Mouse (Mus musculus) splenic B cell, adult 2 months (primary cell): ENCODE measurements around the gene Kif1a.

Experiments used
- DNase-seq: peaks from one replicate; pipeline ENCODE4 v3.0.0-alpha.2; 2011; ENCODE audit warnings: low read depth, low spot score
- H3K27me3 ChIP-seq: 2 replicates; pipeline ENCODE4 v1.6.1; 2012; ENCODE audit warnings: mild to moderate bottlenecking, low read length, moderate library complexity, mixed read lengths; ENCODE audit not compliant: control insufficient read depth, poor library complexity, insufficient read depth, severe bottlenecking
- H3K36me3 ChIP-seq: 2 replicates; pipeline ENCODE4 v1.6.1; 2012; ENCODE audit warnings: mild to moderate bottlenecking, low read length, moderate library complexity, mixed read lengths; ENCODE audit not compliant: control insufficient read depth, poor library complexity, insufficient read depth, severe bottlenecking

Kif1a gene

DNA sequence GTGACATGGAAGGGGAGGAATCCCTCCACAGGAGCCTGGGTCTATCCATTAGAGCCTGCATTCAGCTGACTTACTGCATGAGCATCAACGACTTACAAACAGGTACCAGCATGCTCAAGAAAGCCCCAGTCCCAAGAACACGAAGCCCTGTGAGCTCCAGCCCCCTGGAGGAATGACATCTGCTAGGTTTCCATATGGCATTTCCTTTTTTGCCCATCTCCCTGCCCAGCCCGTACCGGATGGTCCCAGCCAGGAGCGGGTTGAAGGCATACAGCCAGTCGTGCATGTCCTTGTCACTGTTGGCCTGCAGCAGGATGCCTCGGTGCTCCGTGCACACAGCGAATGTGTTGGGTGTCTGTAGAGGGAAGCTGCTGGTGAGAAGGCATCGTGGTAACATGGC is 83.0 kb downstream of the Kif1a start:
- DNase-seq = no peak
- no peaks in the 10 kb centered on the region for H3K27me3 ChIP-seq
- no peaks in the 10 kb centered on the region for H3K36me3 ChIP-seq

DNA sequence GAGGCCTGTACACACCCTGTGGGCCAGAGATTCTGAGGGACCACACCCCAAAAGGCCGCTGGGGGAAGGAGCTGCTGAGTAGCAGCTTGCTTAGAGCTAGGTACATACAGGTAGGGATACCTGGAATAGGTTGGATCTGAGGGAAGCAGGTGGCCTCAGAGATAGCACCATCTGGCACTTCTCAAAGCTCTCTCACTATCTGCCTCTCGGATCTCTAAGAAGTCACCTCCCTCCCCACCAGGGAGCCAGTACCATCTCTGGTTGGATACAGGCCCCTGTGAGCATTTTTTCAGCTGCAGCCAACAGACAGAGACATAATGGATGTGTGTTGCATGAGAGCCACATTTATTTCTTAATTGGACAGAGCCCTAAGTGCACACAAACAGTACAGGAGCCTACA is 86.6 kb downstream of the Kif1a start:
- no peak for DNase-seq
- H3K36me3 ChIP-seq = no peaks in the 10 kb centered on the region
- no peaks in the 10 kb centered on the region for H3K27me3 ChIP-seq

DNA sequence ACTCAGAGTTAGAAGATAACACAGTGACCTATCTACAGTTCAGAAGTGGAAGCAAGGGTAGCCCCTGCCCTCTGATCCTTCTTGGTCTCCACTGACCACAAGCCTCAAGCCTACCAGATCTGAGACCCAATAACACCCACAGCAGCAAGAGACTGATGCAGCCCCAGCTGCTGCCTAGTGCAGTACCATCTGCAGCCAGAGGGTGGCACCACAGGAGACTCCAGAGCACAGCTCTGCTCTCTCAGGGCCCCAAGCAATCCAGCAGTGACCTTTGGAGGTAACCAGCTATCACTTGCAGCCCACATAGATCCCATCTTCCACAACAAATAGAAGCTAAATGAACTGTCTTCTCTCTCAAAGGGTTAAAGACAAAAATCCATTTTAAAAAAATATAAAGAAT is 87.3 kb downstream of the Kif1a start:
- Histone ChIP-seq H3K27me3 (no peaks in the 10 kb centered on the region), H3K36me3 (no peaks in the 10 kb centered on the region)
- peak; percentile 58 for DNase-seq

DNA sequence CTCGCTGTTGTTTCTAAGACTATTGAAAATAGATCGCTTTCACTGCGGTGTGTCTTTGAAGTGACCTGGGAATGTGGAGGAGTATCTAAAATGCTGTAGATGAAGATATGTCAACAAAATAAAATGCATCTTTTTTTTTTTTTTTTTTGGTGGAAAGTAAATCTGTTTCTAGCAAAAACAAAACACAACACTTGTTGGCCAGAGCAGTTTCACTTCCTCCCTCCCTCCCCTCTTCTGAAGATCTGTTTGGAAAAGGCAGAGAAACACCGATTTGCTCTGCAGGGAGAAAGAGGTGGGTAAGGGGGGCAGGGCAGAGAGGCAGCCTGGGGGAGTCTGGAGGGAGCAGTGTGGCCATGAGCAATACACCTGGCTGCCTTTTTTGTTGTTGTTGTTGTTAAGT is 88.4 kb downstream of the Kif1a start:
- no peaks in the 10 kb centered on the region for H3K36me3 ChIP-seq
- DNase-seq = no peak
- H3K27me3 ChIP-seq = no peaks in the 10 kb centered on the region

DNA sequence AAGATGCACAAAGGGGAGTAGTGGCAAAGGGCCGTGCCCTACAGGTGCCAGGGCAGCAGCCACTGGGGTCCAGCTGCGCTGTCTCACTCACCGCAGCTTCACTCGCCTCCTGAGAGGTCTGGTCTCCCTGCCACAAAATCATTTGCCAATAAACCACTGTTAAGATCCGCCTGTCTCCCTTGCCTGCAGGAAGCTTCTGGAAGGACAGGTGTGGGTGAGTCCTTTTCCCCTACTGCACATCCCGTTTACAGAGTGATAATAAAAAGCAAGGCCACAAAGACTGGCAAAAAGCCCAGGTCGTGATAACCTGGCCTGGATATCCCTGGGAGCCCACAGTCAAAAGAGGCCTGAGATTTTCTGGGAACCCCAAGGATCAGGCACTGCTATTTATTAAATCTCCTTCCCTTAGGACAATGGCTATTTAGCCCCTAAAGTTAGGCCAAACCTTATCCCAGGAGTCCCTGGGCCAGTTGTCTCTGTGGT is 89.6 kb downstream of the Kif1a start:
- H3K36me3 ChIP-seq = no peaks in the 10 kb centered on the region
- no peak for DNase-seq
- H3K27me3 ChIP-seq = no peaks in the 10 kb centered on the region

DNA sequence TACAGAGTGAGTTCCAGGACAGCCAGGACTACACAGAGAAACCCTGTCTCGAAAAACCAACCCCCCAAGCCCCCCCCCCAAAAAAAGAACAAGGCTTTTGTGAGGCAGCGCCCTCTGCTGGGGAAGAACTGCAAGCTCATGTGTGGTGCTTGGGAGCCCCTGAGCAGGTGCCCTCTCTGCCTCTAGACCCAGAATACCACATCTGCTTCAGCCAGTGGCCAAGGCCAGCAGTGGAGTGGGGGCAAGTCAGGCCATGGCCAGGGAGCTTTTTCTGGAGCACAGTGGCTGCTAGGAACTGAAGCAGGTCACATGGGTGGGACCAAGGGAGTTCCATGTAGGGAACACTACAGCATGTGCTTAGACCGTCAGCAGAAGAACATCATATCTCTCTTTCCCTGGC is 91.0 kb downstream of the Kif1a start:
- peak; percentile 32 for DNase-seq
- no peaks in the 10 kb centered on the region for H3K27me3 ChIP-seq

DNA sequence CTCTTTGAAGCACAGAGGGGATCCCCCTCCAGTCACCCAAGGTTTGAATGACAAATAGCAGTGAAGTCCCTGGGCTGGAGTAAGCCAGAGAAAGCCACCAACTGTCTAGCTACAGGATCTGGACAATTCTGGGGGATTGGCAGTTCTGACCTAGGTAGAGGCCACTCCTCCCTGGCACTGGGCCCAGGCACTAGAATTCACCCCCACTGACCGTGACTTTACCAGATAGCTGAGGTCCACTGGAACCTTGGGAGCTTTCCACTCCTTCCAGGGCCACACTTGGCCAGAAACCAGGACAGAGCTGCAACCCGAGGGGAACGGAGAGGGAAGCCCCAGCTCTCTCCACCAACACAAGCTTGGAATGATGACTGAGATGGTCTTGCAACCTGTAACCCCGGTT is 92.6 kb downstream of the Kif1a start:
- no peak for DNase-seq
- Histone ChIP-seq H3K36me3 (no peaks in the 10 kb centered on the region), H3K27me3 (no peaks in the 10 kb centered on the region)

More for the DNA sequence above, 91.0 kb downstream of the Kif1a start:
- no peaks in the 10 kb centered on the region for H3K36me3 ChIP-seq

DNA sequence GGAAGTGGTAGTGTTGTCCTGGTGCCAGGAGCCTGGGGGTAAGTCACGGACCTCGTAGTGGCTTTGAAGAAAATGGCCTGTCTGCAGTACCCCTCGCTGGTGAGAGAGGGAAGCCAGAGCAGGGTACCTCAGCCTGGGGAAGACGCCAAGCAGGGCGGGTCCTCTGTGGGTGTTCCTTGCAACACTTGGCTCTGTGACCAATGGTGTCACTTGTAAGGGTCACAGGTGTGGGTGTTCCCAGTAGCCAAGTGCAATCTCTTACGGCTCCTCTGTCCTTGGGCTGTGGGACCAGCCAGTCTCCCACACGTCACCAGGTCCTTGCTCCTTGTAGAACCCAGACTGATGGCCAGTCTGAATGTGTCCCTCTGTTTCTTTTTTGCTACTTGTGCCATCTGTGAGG is 95.7 kb downstream of the Kif1a start, which contains the start of gene Aqp12:
Gene Aqp12 (plus strand): TSS at position 274 of the 400 bp plus-strand sequence.
- no peak for DNase-seq
- Histone ChIP-seq H3K36me3 (no peaks in the 10 kb centered on the region), H3K27me3 (no peaks in the 10 kb centered on the region)

DNA sequence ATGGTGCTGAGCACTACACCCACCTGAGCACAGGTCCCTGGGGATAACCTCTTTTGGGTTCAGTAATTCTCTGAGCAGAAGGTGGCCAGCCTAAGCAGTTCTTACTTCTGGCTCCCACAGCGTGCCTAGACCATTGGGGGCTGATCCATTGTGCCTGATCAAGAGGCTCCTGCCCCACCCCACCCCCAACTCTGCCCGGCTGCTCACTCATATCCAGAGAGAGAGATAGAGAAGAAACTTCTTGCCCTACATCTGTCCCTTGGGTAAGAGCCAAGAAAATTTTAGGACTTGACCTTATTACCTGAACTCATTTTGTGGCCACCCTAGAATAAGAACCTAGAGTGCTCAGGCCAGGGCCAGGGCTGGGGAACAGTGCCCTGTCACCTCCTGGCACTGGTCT is 108.9 kb downstream of the Kif1a start:
- Histone ChIP-seq H3K27me3 (no peaks in the 10 kb centered on the region), H3K36me3 (no peaks in the 10 kb centered on the region)
- DNase-seq = peak; percentile 14

DNA sequence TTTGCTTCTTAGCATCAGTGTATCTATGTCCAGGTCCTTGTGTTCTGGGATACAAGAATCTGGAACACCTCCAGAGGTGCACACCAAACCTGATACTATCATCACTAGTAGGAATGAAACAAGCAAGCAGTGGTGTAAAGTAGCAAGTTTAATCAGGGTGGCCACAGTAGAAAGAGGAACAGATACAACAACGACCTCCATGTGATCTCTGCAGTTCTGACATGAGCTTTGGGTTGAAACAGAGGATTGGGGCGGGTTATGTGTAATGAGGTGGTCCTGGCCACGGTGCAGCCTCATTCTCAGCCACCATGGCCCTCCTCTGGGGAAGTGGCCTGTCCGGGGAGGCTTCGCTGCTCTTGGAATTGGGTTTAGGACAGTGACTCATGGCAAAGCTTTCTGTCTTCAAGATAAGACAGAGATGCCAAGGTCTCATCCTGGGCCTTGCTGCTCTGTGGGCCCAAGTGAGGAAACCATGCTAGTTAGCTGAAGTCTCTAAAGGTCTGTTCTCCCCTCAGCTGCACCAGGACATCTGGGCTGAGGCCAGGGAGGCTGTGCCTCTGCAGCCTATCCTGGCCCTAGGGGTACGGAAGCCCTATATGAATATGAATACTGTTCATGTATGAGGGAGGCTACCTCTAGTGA is 109.4 kb downstream of the Kif1a start:
- no peaks in the 10 kb centered on the region for H3K27me3 ChIP-seq
- no peak for DNase-seq
- no peaks in the 10 kb centered on the region for H3K36me3 ChIP-seq

DNA sequence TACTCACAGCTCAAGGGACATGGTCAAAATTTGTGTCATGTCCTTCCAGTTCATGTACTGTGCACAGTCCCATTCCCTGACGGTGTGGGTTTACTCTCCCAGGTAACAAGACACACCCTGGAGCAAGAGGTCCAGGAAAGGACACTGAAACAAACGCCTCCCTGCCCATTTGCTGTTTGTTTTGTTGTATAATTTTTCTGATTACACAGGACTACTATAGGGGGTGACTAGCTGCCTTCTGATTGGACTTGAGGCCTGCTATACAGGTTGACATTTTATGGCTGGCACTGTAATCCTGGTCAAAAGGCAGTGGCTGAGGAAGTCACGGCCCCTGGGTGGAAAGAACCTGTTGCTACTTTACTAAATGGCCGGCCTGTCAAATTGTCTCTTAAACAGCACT is 111.9 kb downstream of the Kif1a start:
- Histone ChIP-seq H3K36me3 (no peaks in the 10 kb centered on the region), H3K27me3 (no peaks in the 10 kb centered on the region)
- no peak for DNase-seq

DNA sequence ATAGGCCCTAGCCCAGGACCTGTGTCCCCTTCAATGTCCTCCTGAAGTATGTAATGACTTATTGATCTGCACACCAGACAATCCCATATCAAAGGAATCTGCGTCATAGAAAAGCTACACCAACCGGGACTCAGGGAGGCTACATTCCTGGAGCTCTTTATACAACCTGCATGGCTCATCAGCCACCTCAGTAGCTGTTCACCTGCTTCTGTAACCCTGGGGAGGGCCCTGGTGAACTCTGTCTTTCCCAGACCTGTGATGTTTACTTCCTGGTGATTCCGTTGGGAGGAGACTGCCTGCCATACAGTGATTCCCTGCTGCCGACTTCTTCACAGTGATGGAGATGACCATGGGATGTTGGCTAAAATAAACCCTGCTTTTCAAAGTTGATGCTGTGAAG is 112.9 kb downstream of the Kif1a start:
- no peak for DNase-seq
- H3K36me3 ChIP-seq = no peaks in the 10 kb centered on the region
- H3K27me3 ChIP-seq = no peaks in the 10 kb centered on the region

DNA sequence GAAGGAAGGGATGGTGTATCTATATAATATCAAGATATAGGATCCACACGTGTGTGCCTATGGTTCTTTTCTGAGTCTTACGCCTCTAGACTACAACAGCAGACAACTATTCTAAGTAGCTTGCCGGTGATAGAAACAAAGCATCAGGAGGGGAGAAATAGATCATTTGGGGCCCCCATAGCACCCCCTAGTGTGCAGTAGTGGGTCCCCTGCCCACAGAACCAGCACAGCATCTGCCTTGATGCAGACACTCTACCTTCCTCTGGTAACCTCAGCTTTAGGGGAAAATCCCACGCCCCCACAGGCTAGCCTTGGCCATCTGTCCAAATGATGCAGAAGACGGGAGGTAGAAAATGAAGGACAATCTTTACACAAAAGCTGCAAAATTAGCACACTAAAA is 116.8 kb downstream of the Kif1a start:
- no peak for DNase-seq
- no peaks in the 10 kb centered on the region for H3K27me3 ChIP-seq

DNA sequence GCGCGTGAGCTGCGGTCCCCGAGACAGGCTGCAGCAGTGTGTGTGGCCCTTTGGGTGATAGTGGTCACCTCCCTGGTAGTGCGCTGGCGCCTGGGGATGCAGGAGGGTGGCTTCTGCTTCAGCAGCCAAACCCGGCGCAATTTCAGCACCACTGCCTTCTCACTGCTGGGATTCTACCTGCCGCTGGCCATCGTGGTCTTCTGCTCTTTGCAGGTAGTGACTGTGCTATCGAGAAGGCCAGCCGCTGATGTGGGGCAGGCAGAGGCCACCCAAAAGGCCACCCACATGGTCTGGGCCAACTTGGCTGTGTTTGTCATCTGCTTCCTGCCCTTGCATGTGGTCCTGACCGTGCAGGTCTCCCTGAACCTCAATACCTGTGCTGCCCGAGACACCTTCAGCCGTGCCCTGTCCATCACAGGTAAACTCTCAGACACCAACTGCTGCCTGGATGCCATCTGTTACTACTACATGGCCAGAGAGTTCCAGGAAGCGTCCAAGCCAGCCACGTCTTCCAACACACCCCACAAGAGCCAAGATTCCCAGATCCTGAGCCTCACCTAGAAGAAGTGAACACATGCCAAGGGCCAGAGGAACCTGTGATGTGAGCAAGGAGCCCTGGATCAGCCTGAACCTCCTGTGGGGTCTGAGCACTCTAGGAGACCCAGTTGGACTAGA is 118.7 kb downstream of the Kif1a start:
- H3K27me3 ChIP-seq = no peaks in the 10 kb centered on the region
- DNase-seq = no peak
- no peaks in the 10 kb centered on the region for H3K36me3 ChIP-seq

More for the DNA sequence above, 116.8 kb downstream of the Kif1a start:
- H3K36me3 ChIP-seq = no peaks in the 10 kb centered on the region

DNA sequence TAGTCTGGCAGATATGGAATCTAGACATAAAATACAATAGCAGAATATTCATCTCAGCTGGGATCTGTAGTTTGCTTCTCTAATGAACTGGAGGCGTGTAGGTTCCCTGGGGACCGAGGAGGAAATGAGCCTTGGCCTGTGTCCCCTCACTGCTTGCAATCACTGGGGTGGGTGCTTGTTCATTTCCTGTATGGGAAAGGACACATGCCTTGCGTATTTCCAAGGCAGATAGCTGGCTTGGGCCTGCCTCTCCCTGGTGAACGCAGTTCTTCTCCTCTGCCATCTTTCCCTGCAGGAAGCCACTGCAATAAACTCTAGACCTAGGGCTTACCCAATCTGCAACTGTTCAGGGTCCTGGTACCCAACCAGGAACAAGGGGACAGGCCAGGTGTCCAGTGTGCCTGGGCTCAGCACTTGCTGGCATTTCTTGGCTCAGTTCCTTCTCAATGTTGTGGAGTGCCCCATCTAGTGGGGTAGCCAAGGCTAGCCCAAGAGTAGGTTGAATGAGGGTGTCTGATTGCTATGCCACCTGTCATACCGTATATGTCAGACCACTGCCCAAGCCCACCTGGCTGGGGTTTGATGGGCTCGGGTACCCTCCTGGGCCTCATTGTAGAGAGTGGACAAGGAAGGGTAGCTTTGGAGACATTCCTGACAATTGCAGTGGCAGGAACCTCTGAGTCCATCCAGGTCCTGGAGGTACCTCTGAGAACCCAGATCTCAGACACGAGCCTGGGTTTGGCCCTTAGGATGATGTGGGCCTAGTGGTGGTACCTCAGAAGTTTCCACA is 120.5 kb downstream of the Kif1a start:
- no peaks in the 10 kb centered on the region for H3K27me3 ChIP-seq
- no peaks in the 10 kb centered on the region for H3K36me3 ChIP-seq
- DNase-seq = no peak
